Mouse (Mus musculus) testis, adult 2 months (tissue): ENCODE measurements around the gene Prkn. TPM values are rescaled to one million over a fixed set of nuclear protein-coding genes. Genes with fewer than 3 reads are reported as not detected.

Experiments
- H3K27ac ChIP-seq: fragments of 200-500 bp; 2 replicates; pipeline ENCODE4 v1.5.1; 2012; ENCODE audit warnings: low read depth, low read length; ENCODE audit not compliant: control insufficient read depth, insufficient read depth
- H3K27me3 ChIP-seq: fragments of 200-500 bp; 2 replicates; pipeline ENCODE4 v1.6.1; 2012; ENCODE audit warnings: mild to moderate bottlenecking, low read length, moderate library complexity; ENCODE audit not compliant: control insufficient read depth, insufficient read depth
- H3K36me3 ChIP-seq: fragments of 200-500 bp; 2 replicates; pipeline ENCODE4 v1.6.1; 2012; ENCODE audit warnings: mild to moderate bottlenecking, low read length; ENCODE audit not compliant: control insufficient read depth, insufficient read depth
- H3K4me1 ChIP-seq: fragments of 200-500 bp; 2 replicates; pipeline ENCODE4 v1.6.1; 2012; ENCODE audit warnings: low read length; ENCODE audit not compliant: control insufficient read depth, insufficient read depth
- H3K4me3 ChIP-seq: fragments of 200-500 bp; 2 replicates; pipeline ENCODE4 v1.5.1; 2012; ENCODE audit warnings: low read depth, mild to moderate bottlenecking, low read length, moderate library complexity, mixed read lengths; ENCODE audit not compliant: control insufficient read depth
- CTCF ChIP-seq: fragments of 200-500 bp; IDR thresholded peaks from 2 replicates; pipeline ENCODE4 v1.5.1; 2012; ENCODE audit warnings: low read depth, mild to moderate bottlenecking, inconsistent platforms, low read length, moderate library complexity; ENCODE audit not compliant: control insufficient read depth, insufficient read depth, insufficient replicate concordance
- POLR2A ChIP-seq: fragments of 200-500 bp; IDR thresholded peaks from 2 replicates; pipeline ENCODE4 v1.6.1; 2012; ENCODE audit warnings: low read depth, mild to moderate bottlenecking, inconsistent platforms, low read length, moderate library complexity; ENCODE audit not compliant: control insufficient read depth
- polyA plus RNA-seq: library from polyadenylated mRNA; depleted of rRNA; stranded (reverse); fragments of >200 nt; gene quantifications from 2 replicates; pipeline ENCODE4 v1.2.3, GENCODE M21; 2012

Prkn gene
- polyA plus RNA-seq, 1 experiment = 13.2 TPM

DNA sequence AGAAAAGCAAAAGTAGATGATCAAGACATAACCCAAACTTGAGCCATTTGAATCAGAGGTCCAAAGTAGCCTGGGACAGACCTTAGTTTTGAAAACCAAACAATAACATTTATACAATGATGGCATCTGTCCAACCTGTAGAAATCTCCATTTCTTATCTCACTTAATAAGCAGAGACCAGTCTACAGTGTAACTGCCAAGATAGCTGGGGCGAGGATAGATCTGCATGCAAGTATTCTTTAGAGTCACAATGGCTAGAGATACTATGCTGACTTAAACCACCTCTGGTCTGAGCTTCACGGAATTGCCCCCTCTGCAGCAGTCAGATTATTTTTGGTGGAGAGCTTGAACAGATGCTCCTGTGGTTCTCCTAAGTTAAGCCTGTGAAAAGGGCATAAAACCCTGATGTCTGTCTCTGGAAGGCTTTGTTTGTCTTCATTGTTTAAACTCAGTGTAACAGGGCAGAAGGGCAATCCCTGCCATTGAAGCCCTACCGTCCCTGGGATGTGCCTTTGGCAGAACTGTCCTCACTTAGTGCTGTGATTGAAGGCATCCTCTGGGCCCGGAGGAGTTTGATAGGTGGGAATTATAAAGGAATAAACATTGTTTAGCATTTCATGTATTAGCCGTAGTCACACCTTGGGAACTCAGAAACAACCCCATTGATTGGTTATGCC is 581.2 kb downstream of the Prkn start:
- H3K27me3 ChIP-seq = no peaks in the 10 kb centered on the region
- no peak overlapping the region for H3K4me3 ChIP-seq
- TF ChIP-seq POLR2A (no peak), CTCF (no peak)
- no peak overlapping the region for H3K27ac ChIP-seq
- no peaks in the 10 kb centered on the region for H3K36me3 ChIP-seq
- H3K4me1 ChIP-seq = no peaks in the 10 kb centered on the region

DNA sequence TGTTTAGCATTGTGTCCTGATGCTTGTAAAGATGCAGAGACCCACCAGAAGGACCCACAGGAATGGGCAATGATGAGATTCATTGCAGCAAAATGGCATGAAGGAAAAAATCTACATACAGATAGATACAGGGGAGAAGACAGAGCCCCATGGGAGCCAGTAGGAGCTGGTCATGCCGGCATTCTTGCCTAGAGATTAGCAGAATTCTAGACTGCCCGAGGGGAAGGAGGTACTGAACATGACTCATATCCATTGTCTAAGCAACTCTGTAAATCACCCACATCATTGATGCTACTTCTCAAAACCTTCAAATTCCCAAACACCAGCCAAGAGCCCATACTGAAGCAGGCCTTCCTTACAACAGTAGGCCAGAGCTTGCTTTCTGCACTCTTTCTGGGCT is 591.1 kb downstream of the Prkn start:
- Histone ChIP-seq H3K4me1 (no peaks in the 10 kb centered on the region), H3K27ac (no peak overlapping the region), H3K4me3 (no peak overlapping the region), H3K36me3 (no peaks in the 10 kb centered on the region), H3K27me3 (no peaks in the 10 kb centered on the region)
- TF ChIP-seq CTCF = no peak
- TF ChIP-seq POLR2A = no peak

GRCm38 (mm10) chr17:11432593-11432992 is 592.4 kb downstream of the Prkn start:
- H3K36me3 ChIP-seq = no peaks in the 10 kb centered on the region
- no peaks in the 10 kb centered on the region for H3K27me3 ChIP-seq
- H3K4me1 ChIP-seq = no peaks in the 10 kb centered on the region
- no peak overlapping the region for H3K27ac ChIP-seq
- no peak overlapping the region for H3K4me3 ChIP-seq
- TF ChIP-seq POLR2A (no peak), CTCF (no peak)

- no peak overlapping the region for H3K4me3 ChIP-seq
- no peak overlapping the region for H3K27ac ChIP-seq
- H3K4me1 ChIP-seq = no peaks in the 10 kb centered on the region
- no peak for TF ChIP-seq POLR2A
- no peak for TF ChIP-seq CTCF
- H3K27me3 ChIP-seq = no peaks in the 10 kb centered on the region
- H3K36me3 ChIP-seq = no peaks in the 10 kb centered on the region
These were observed 622.5 kb downstream of the Prkn start for GRCm38 (mm10) chr17:11462721-11463120.

GRCm38 (mm10) chr17:11466095-11466494 is 625.9 kb downstream of the Prkn start:
- no peaks in the 10 kb centered on the region for H3K27me3 ChIP-seq
- H3K4me1 ChIP-seq = no peaks in the 10 kb centered on the region
- TF ChIP-seq CTCF (no peak), POLR2A (no peak)
- H3K27ac ChIP-seq = no peak overlapping the region
- no peak overlapping the region for H3K4me3 ChIP-seq
- H3K36me3 ChIP-seq = no peaks in the 10 kb centered on the region

DNA sequence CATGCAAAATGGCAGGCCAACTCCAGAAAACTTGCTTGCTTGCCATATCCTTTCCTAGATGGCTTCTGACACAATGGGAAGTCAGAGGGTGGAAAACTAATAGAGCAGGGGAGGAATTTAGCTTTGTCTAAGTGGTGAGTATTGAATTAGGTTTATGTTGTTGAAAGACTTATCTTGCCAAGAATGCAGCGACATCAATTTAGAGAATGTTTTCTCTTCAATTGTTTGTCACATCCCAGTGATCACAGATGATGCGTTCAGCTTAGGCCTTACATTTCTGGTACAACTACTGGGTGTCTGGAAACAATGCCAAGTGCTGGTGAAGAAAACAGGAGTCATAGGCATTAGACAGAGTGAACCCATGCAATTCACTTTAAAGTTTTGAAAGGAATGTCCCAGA is 628.4 kb downstream of the Prkn start:
- H3K27ac ChIP-seq = no peak overlapping the region

DNA sequence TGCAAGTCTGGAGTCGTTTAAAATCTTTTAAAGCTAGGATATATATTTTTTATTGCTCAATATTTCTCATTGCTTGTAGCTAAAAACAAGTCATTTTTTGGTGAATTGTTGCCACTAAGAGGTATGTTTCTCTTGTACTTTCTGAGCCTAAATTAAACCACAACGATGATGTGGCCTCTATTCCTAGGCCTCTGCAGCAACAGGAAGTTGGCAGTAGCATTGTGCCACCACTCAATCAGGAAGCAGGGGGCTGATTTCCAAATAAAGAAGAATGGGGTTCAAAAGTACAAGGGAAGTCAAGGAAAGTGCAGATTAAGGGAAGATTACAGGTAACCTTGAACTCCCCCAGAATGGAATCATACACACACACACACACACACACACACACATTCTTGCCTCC is 642.8 kb downstream of the Prkn start:
- TF ChIP-seq CTCF (no peak), POLR2A (no peak)

More for the DNA sequence above, 628.4 kb downstream of the Prkn start:
- Histone ChIP-seq H3K4me1 (no peaks in the 10 kb centered on the region), H3K27me3 (no peaks in the 10 kb centered on the region), H3K4me3 (no peak overlapping the region), H3K36me3 (no peaks in the 10 kb centered on the region)
- TF ChIP-seq POLR2A (no peak), CTCF (no peak)

GRCm38 (mm10) chr17:11490051-11490450 is 649.9 kb downstream of the Prkn start:
- H3K27ac ChIP-seq = no peak overlapping the region
- H3K4me1 ChIP-seq = no peaks in the 10 kb centered on the region
- no peaks in the 10 kb centered on the region for H3K36me3 ChIP-seq
- TF ChIP-seq POLR2A (no peak), CTCF (no peak)
- H3K27me3 ChIP-seq = no peaks in the 10 kb centered on the region
- no peak overlapping the region for H3K4me3 ChIP-seq

More for the DNA sequence above, 642.8 kb downstream of the Prkn start:
- Histone ChIP-seq H3K4me1 (no peaks in the 10 kb centered on the region), H3K27me3 (no peaks in the 10 kb centered on the region), H3K27ac (no peak overlapping the region), H3K4me3 (no peak overlapping the region), H3K36me3 (no peaks in the 10 kb centered on the region)
